Mouse (Mus musculus): ENCODE data around the gene Fpr-rs6.

Gene Fpr-rs6

DNA sequence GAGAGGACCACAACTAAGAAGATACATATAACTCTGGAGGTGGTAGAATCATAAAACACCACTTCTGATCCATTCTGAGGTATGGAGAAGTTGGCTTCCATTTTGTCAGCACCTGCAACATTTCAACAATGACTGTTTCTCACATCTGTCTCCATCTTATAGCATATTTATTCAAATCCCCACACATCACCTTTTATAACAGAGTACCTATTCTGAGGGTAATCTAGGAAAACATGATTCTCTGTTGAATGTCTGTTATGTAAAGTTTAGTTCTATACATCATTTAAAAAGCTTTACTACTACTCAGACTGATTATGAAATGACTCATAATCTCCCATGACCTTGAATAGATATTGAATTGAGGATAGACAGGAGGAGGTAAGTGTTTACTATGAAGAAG is at the start of gene Fpr-rs6:
Fpr-rs6 (minus strand) TSS at position 101 of the 400 bp plus-strand sequence.
- DNase-seq (ENCODE audit: low spot score), result no peak
